Mouse (Mus musculus) forebrain, embryonic 13.5 days (tissue): Measurements from ENCODE around the gene Eif4e2. TPM values are rescaled to one million over a fixed set of nuclear protein-coding genes. Genes with fewer than 3 reads are reported as not detected.

ENCODE experiments used
- ATAC-seq: fragments of 200-750 bp; cut with Nextera tagmentation; 2 replicates; pipeline ENCODE4 v1.8.0; 2017
- H3K27ac ChIP-seq: fragments of 300-500 bp; sonication (generic); 2 replicates; pipeline ENCODE4 v1.5.1; 2015; ENCODE audit warnings: inconsistent platforms, mild to moderate bottlenecking, moderate library complexity
- H3K27me3 ChIP-seq: fragments of 300-500 bp; sonication (generic); 2 replicates; pipeline ENCODE4 v1.6.1; 2015; ENCODE audit warnings: mild to moderate bottlenecking, inconsistent platforms
- H3K36me3 ChIP-seq: fragments of 300-500 bp; sonication (generic); 2 replicates; pipeline ENCODE4 v1.6.1; 2015; ENCODE audit warnings: mild to moderate bottlenecking, inconsistent platforms; ENCODE audit not compliant: poor library complexity, severe bottlenecking
- H3K4me1 ChIP-seq: fragments of 300-500 bp; sonication (generic); 2 replicates; pipeline ENCODE4 v1.6.1; 2015; ENCODE audit warnings: inconsistent platforms
- H3K4me2 ChIP-seq: fragments of 300-500 bp; sonication (generic); 2 replicates; pipeline ENCODE4 v1.6.1; 2015; ENCODE audit warnings: inconsistent platforms, mild to moderate bottlenecking, moderate library complexity
- H3K4me3 ChIP-seq: fragments of 300-500 bp; sonication (generic); 2 replicates; pipeline ENCODE4 v1.5.1; 2015; ENCODE audit warnings: mild to moderate bottlenecking, inconsistent platforms
- H3K9ac ChIP-seq: fragments of 300-500 bp; sonication (generic); 2 replicates; pipeline ENCODE4 v1.6.1; 2015; ENCODE audit warnings: mild to moderate bottlenecking, inconsistent platforms
- H3K9me3 ChIP-seq: fragments of 300-500 bp; sonication (generic); replicated peaks from 2 replicates; pipeline ENCODE4 v1.6.1; 2016; ENCODE audit warnings: inconsistent platforms
- WGBS: fragments of 180-500 bp; shearing (Covaris S2); methylation state at CpG from one replicate; pipeline ENCODE4 v1.1.7; 2015; 5-methylcytosine and 5-hydroxymethylcytosine counted together
- polyA plus RNA-seq: library from polyadenylated mRNA; unstranded; fragments of >200 nt; fragmentation: Nextera tagmentation; extraction: Ambion mirVana; gene quantifications from 2 replicates; pipeline ENCODE4 v1.2.1, GENCODE M21; 2015

The Eif4e2 gene
- polyA plus RNA-seq, 1 experiment from 2014 or later: 108 TPM

DNA sequence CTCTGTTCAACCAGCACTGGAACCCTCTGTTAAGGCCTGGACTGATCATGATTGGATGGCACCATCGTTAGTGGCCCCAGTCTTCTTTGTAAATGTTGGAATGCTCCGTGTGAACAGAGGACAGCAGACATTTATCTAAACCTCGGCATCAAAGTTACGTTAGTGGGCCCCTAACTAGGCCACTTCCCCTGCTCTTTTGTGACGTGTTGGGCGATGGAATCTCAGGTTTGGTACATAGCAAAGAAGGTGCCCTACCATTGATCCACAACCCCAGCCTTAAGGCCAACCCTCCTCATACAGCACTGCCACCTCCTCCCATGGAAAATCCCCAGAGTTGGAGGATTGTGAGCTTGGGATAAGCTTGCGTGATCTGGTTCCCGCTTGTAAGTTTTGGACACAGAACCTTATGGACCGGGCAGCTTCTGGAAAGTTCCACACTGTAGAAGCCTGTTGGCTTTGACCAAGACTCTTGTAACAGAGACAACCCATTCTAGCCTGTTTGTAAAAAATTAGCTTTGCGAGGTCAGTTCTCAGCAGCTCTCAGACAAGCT is 69.8 kb downstream of the Eif4e2 start:
- Histone ChIP-seq H3K27me3 (no peaks in the 10 kb centered on the region), H3K9me3 (no peaks in the 10 kb centered on the region), H3K4me3 (no peak overlapping the region), H3K9ac (no peak overlapping the region), H3K4me2 (no peak overlapping the region), H3K4me1 (no peaks in the 10 kb centered on the region), H3K36me3 (no peaks in the 10 kb centered on the region), H3K27ac (no peak overlapping the region)
- WGBS: 66% methylated on average over 10 of the region's 10 CpGs
- ATAC-seq: no peak

DNA sequence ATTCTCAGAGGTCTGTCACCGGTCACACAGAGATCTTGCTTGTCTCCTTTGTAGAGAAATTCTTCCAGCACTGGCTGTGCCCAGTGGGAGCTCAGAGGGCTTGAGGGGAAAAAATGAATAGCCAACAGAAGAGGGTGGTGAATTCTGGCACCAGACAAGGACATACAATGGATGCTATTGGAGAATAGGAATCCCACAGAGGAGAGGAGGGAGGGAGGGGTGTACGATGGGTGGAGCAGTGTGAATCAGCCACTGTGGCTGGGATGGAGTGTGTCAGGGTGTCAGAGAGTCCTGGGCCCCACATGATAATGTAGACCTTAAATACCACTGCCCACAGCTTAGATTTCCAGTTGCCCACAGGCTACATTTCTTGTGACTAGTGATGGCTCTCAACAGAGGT is 73.4 kb downstream of the Eif4e2 start:
- no peaks in the 10 kb centered on the region for H3K27me3 ChIP-seq
- H3K9me3 ChIP-seq: no peaks in the 10 kb centered on the region
- H3K36me3 ChIP-seq: no peaks in the 10 kb centered on the region
- 47% methylated on average over 2 of the region's 2 CpGs for whole genome bisulfite sequencing
- no peak overlapping the region for H3K4me3 ChIP-seq
- no peak for ATAC-seq
- no peak overlapping the region for H3K27ac ChIP-seq
- no peak overlapping the region for H3K9ac ChIP-seq
- no peak overlapping the region for H3K4me2 ChIP-seq
- no peaks in the 10 kb centered on the region for H3K4me1 ChIP-seq

Other genes starting within 250 kb of the Eif4e2 start
- not detected in 2 replicates for gene Alppl2, start 124.0 kb upstream of the Eif4e2 start, polyA plus RNA-seq
- not detected in 2 replicates for gene Alpi, start 112.3 kb upstream of the Eif4e2 start, polyA plus RNA-seq
- gene Akp3, start 88.9 kb upstream of the Eif4e2 start, polyA plus RNA-seq: not detected in 2 replicates
- gene Ecel1, start 57.4 kb upstream of the Eif4e2 start, polyA plus RNA-seq: 20.0 and 20.2 TPM in 2 replicates
- gene Prss56, start 30.6 kb upstream of the Eif4e2 start, polyA plus RNA-seq: 0.17 TPM in 1 of 2 replicates, not detected in the other
- not detected in 2 replicates for gene Chrnd, start 23.3 kb upstream of the Eif4e2 start, polyA plus RNA-seq
- not detected in 2 replicates for gene Chrng, start 9.3 kb upstream of the Eif4e2 start, polyA plus RNA-seq
- 1.1 TPM in 2 replicates for gene Efhd1, start 50.4 kb downstream of the Eif4e2 start, polyA plus RNA-seq
- gene Gigyf2, start 113.1 kb downstream of the Eif4e2 start, polyA plus RNA-seq: 65.4 and 67.4 TPM in 2 replicates
- gene Kcnj13, start 180.8 kb downstream of the Eif4e2 start, polyA plus RNA-seq: 6.4 and 10.4 TPM in 2 replicates